Mouse (Mus musculus): ENCODE measurements around the gene Eif3k.

Gene Eif3k

GRCm38 (mm10) chr7:28958770-28959169, 22.9 kb downstream of the Eif3k start:
- DNase-seq (ENCODE audit: low spot score) = no peak

GRCm38 (mm10) chr7:28957997-28958725, 23.5 kb downstream of the Eif3k start:
- DNase-seq (ENCODE audit: low spot score) = no peak

GRCm38 (mm10) chr7:28957286-28957685, 24.4 kb downstream of the Eif3k start:
- DNase-seq (ENCODE audit: low spot score) = no peak

GRCm38 (mm10) chr7:28956270-28956669, 25.4 kb downstream of the Eif3k start:
- DNase-seq (ENCODE audit: low spot score) = no peak

GRCm38 (mm10) chr7:28955295-28955897, 26.3 kb downstream of the Eif3k start:
- DNase-seq (ENCODE audit: low spot score) = no peak

GRCm38 (mm10) chr7:28954773-28955172, 26.9 kb downstream of the Eif3k start:
- DNase-seq (ENCODE audit: low spot score) = no peak

GRCm38 (mm10) chr7:28953476-28954376, 27.9 kb downstream of the Eif3k start:
- DNase-seq (ENCODE audit: low spot score) = no peak

GRCm38 (mm10) chr7:28952786-28953185, 28.9 kb downstream of the Eif3k start:
- no peak for DNase-seq (ENCODE audit: low spot score)

GRCm38 (mm10) chr7:28951764-28952163, 29.9 kb downstream of the Eif3k start:
- no peak for DNase-seq (ENCODE audit: low spot score)

GRCm38 (mm10) chr7:28950346-28951037, 31.2 kb downstream of the Eif3k start:
- no peak for DNase-seq (ENCODE audit: low spot score)

- no peak for DNase-seq (ENCODE audit: low spot score)
Measured at GRCm38 (mm10) chr7:28949298-28949697, 32.4 kb downstream of the Eif3k start.

GRCm38 (mm10) chr7:28948746-28949145, 32.9 kb downstream of the Eif3k start:
- DNase-seq (ENCODE audit: low spot score) = no peak

GRCm38 (mm10) chr7:28946271-28946610, 35.4 kb downstream of the Eif3k start:
- DNase-seq (ENCODE audit: low spot score) = no peak

- DNase-seq (ENCODE audit: low spot score) = no peak
Measured at GRCm38 (mm10) chr7:28945416-28946270, 36.0 kb downstream of the Eif3k start.

- no peak for DNase-seq (ENCODE audit: low spot score)
Measured at GRCm38 (mm10) chr7:28944756-28945415, 36.8 kb downstream of the Eif3k start.

- no peak for DNase-seq (ENCODE audit: low spot score)
Measured at GRCm38 (mm10) chr7:28943451-28944180, 38.0 kb downstream of the Eif3k start.

- DNase-seq (ENCODE audit: low spot score) = no peak
Measured at GRCm38 (mm10) chr7:28941542-28941941, 40.1 kb downstream of the Eif3k start.

GRCm38 (mm10) chr7:28941129-28941528, 40.5 kb downstream of the Eif3k start:
- no peak for DNase-seq (ENCODE audit: low spot score)

GRCm38 (mm10) chr7:28939418-28940183, 42.1 kb downstream of the Eif3k start:
- DNase-seq (ENCODE audit: low spot score) = no peak
